ENCODE assay signal across 8 mouse cellular contexts in genomic region chr3:69044167-69044591, GRCm38 (mm10). TPM values are rescaled to one million over a fixed set of nuclear protein-coding genes. Genes with fewer than 3 reads are reported as not detected.
DNase-seq lines count a peak whose midpoint lies in the region; ATAC-seq and TF ChIP-seq lines count a peak whose summit lies in the region.

No protein-coding gene starts in this region.

- peak overlapping the region; percentile 90 for H3K9ac ChIP-seq in embryonic facial prominence, embryonic 13.5 days
- H3K9ac ChIP-seq in hindbrain, postnatal 0 days (replicated peaks; ENCODE audit: low read length): peak overlapping the region; percentile 73
- peak overlapping the region; percentile 87 for H3K9ac ChIP-seq in midbrain, embryonic 14.5 days (replicated peaks; ENCODE audit: low read length)

- no peak for DNase-seq in kidney, adult 2 months
- no peak for DNase-seq in kidney, postnatal 14 days
- DNase-seq in ES-CJ7 (ENCODE audit: low read depth, low spot score): peak; percentile 61
- no peak for DNase-seq in hindbrain, postnatal 0 days (ENCODE audit: low spot score)
- no peak for DNase-seq in midbrain, embryonic 14.5 days
- DNase-seq in spleen, adult 18-20 months: no peak
- DNase-seq in right cerebral cortex, postnatal 25 days: no peak

- H3K27me3 ChIP-seq in kidney, adult 2 months (replicated peaks; ENCODE audit: control insufficient read depth, insufficient read depth, low read length): no peaks in the 10 kb centered on the region
- no peaks in the 10 kb centered on the region for H3K27me3 ChIP-seq in embryonic facial prominence, embryonic 13.5 days
- H3K27me3 ChIP-seq in hindbrain, postnatal 0 days (ENCODE audit: insufficient read depth, low read length): no peaks in the 10 kb centered on the region
- H3K27me3 ChIP-seq in midbrain, embryonic 14.5 days (ENCODE audit: control insufficient read depth, insufficient read depth, low read length): no peaks in the 10 kb centered on the region

- no peaks in the 10 kb centered on the region for H3K36me3 ChIP-seq in kidney, adult 2 months (ENCODE audit: control insufficient read depth, insufficient read depth, low read length)
- peaks cover 10% of the 10 kb centered on the region for H3K36me3 ChIP-seq in embryonic facial prominence, embryonic 13.5 days
- no peaks in the 10 kb centered on the region for H3K36me3 ChIP-seq in hindbrain, postnatal 0 days (ENCODE audit: insufficient read depth, low read length)
- H3K36me3 ChIP-seq in midbrain, embryonic 14.5 days (ENCODE audit: control insufficient read depth, insufficient read depth, low read length): no peaks in the 10 kb centered on the region; the same call in 1 of the 2 replicates

- no peaks in the 10 kb centered on the region for H3K9me3 ChIP-seq in embryonic facial prominence, embryonic 13.5 days
- H3K9me3 ChIP-seq in hindbrain, postnatal 0 days (ENCODE audit: low read length): no peaks in the 10 kb centered on the region
- H3K9me3 ChIP-seq in midbrain, embryonic 14.5 days (ENCODE audit: control insufficient read depth, low read length): no peaks in the 10 kb centered on the region

- TF ChIP-seq CTCF in kidney, adult 2 months (conservative IDR thresholded peaks at IDR 0.05; ENCODE audit: insufficient read depth, insufficient read length, low read depth, low read length): no peak
- TF ChIP-seq CTCF in hindbrain, postnatal 0 days (IDR thresholded peaks at IDR 0.05; ENCODE audit: low read depth): 0 out of 2 replicates have a peak, but pooled peaks have one; percentile 4

- no peak overlapping the region for H3K27ac ChIP-seq in kidney, adult 2 months (ENCODE audit: insufficient read depth, low read depth, low read length)
- peak overlapping the region; percentile 92 for H3K27ac ChIP-seq in embryonic facial prominence, embryonic 13.5 days
- peak overlapping the region; percentile 86 for H3K27ac ChIP-seq in hindbrain, postnatal 0 days
- H3K27ac ChIP-seq in midbrain, embryonic 14.5 days (replicated peaks; ENCODE audit: low read depth, low read length): peak overlapping the region; percentile 94

- peak overlapping the region; percentile 76 for H3K4me2 ChIP-seq in embryonic facial prominence, embryonic 13.5 days
- peak overlapping the region; percentile 98 for H3K4me2 ChIP-seq in hindbrain, postnatal 0 days (ENCODE audit: low read depth, low read length)
- H3K4me2 ChIP-seq in midbrain, embryonic 14.5 days (ENCODE audit: low read length): peak overlapping the region; percentile 88

- WGBS in kidney, adult 2 months: under 1% methylated on average over 40 of the region's 42 CpGs
- WGBS in embryonic facial prominence, embryonic 13.5 days: under 1% methylated on average over 39 of the region's 42 CpGs
- WGBS in hindbrain, postnatal 0 days: under 1% methylated on average over 37 of the region's 42 CpGs
- WGBS in midbrain, embryonic 14.5 days: under 1% methylated on average over 41 of the region's 42 CpGs

- H3K4me3 ChIP-seq in kidney, adult 2 months (ENCODE audit: insufficient read depth, low read depth, low read length): peak overlapping the region; percentile 69
- peak overlapping the region; percentile 86 for H3K4me3 ChIP-seq in embryonic facial prominence, embryonic 13.5 days
- H3K4me3 ChIP-seq in hindbrain, postnatal 0 days (ENCODE audit: low read length): peak overlapping the region; percentile 90
- peak overlapping the region; percentile 82 for H3K4me3 ChIP-seq in midbrain, embryonic 14.5 days (replicated peaks; ENCODE audit: low read depth, low read length)

- no peak for TF ChIP-seq POLR2A in kidney, adult 2 months (IDR thresholded peaks at IDR 0.05; ENCODE audit: low read depth, low read length)

- ATAC-seq in embryonic facial prominence, embryonic 13.5 days (ENCODE audit: insufficient number of reproducible peaks, insufficient read depth, low FRiP score, low TSS enrichment, low read depth): peak; percentile 54
- peak; percentile 80 for ATAC-seq in hindbrain, postnatal 0 days
- peak; percentile 70 for ATAC-seq in midbrain, embryonic 14.5 days (ENCODE audit: low FRiP score, low TSS enrichment)

- 0 out of 2 replicates have a peak, but pooled peaks cover 2% of the 10 kb centered on the region for H3K4me1 ChIP-seq in kidney, adult 2 months (ENCODE audit: control insufficient read depth, insufficient read depth, low read length)
- H3K4me1 ChIP-seq in embryonic facial prominence, embryonic 13.5 days: peaks cover 20% of the 10 kb centered on the region
- H3K4me1 ChIP-seq in hindbrain, postnatal 0 days (ENCODE audit: insufficient read depth, low read length): peaks cover 4% of the 10 kb centered on the region; the same call in 1 of the 2 replicates
- H3K4me1 ChIP-seq in midbrain, embryonic 14.5 days (ENCODE audit: control insufficient read depth, insufficient read depth, low read length): peaks cover 17% of the 10 kb centered on the region; the same call in 1 of the 2 replicates

RNA-seq across cellular contexts. Expression of gene Trim59, which starts 0.4 kb away (rescaled TPM):
- 0.34 and 0.42 TPM in 2 replicates for polyA plus RNA-seq in kidney, adult 2 months (2012; rRNA removed)
- polyA plus RNA-seq in embryonic facial prominence, embryonic 13.5 days (2015; fragmentation: Nextera tagmentation; extraction: Ambion mirVana): 120 and 124 TPM in 2 replicates
- total RNA-seq in hindbrain, postnatal 0 days (2014; rRNA removed): 5.5 and 8.2 TPM in 2 replicates
- 22.5 and 26.4 TPM in 2 replicates for polyA plus RNA-seq in hindbrain, postnatal 0 days (2015; fragmentation: Nextera tagmentation; extraction: Ambion mirVana)
- 39.8 and 57.5 TPM in 2 replicates for polyA plus RNA-seq in midbrain, embryonic 14.5 days (2014; fragmentation: Nextera tagmentation; extraction: Ambion mirVana)

RNA-seq across cellular contexts. Expression of gene Smc4, which starts 39.6 kb away (rescaled TPM):
- 2.5 and 3.0 TPM in 2 replicates for polyA plus RNA-seq in kidney, adult 2 months (2012; rRNA removed)
- polyA plus RNA-seq in embryonic facial prominence, embryonic 13.5 days (2015; fragmentation: Nextera tagmentation; extraction: Ambion mirVana): 167 and 188 TPM in 2 replicates
- 7.2 and 12.5 TPM in 2 replicates for total RNA-seq in hindbrain, postnatal 0 days (2014; rRNA removed)
- polyA plus RNA-seq in hindbrain, postnatal 0 days (2015; fragmentation: Nextera tagmentation; extraction: Ambion mirVana): 34.6 and 45.7 TPM in 2 replicates
- 32.9 and 47.8 TPM in 2 replicates for polyA plus RNA-seq in midbrain, embryonic 14.5 days (2014; fragmentation: Nextera tagmentation; extraction: Ambion mirVana)

RNA-seq across cellular contexts. Expression of gene Ift80, which starts 39.8 kb away (rescaled TPM):
- polyA plus RNA-seq in kidney, adult 2 months (2012; rRNA removed): 3.8 and 4.2 TPM in 2 replicates
- 18.6 and 22.6 TPM in 2 replicates for polyA plus RNA-seq in embryonic facial prominence, embryonic 13.5 days (2015; fragmentation: Nextera tagmentation; extraction: Ambion mirVana)
- 6.9 and 7.7 TPM in 2 replicates for total RNA-seq in hindbrain, postnatal 0 days (2014; rRNA removed)
- 5.3 and 6.5 TPM in 2 replicates for polyA plus RNA-seq in hindbrain, postnatal 0 days (2015; fragmentation: Nextera tagmentation; extraction: Ambion mirVana)
- 5.6 and 11.2 TPM in 2 replicates for polyA plus RNA-seq in midbrain, embryonic 14.5 days (2014; fragmentation: Nextera tagmentation; extraction: Ambion mirVana)

Comparison
In these comparisons a context has a peak if more than half of its experiments do, and no peak if none do; other contexts are left out.
1. RNA of gene Trim59, which starts 0.4 kb away (polyA plus RNA-seq): 120 to 124 TPM in embryonic facial prominence, embryonic 13.5 days, 39.8 to 57.5 TPM in midbrain, embryonic 14.5 days and 22.5 to 26.4 TPM in hindbrain, postnatal 0 days; 0.34 to 0.42 TPM in kidney, adult 2 months; every median in the first group is over 10 times any median in the second.
2. Peak in every context shown above with its lines, with median percentiles within 50 percentile points of each other: H3K4me3 ChIP-seq, ATAC-seq, H3K4me2 ChIP-seq and H3K9ac ChIP-seq.